Mouse (Mus musculus) hindbrain, embryonic 14.5 days (tissue): ENCODE data around the gene Rap1gap2. TPM values are rescaled to one million over a fixed set of nuclear protein-coding genes. Genes with fewer than 3 reads are reported as not detected.

ENCODE experiments used
- ATAC-seq: fragments of 200-750 bp; cut with Nextera tagmentation; 2 replicates; pipeline ENCODE4 v1.8.0; 2017; ENCODE audit warnings: moderate number of reproducible peaks, mild to moderate bottlenecking, moderate TSS enrichment, moderate library complexity; ENCODE audit not compliant: low FRiP score
- DNase-seq: peaks from one replicate; pipeline ENCODE4 v3.0.0-alpha.2; 2015; ENCODE audit warnings: low spot score
- H3K27ac ChIP-seq: fragments of 300-500 bp; sonication (generic); 2 replicates; pipeline ENCODE4 v1.5.1; 2014; ENCODE audit warnings: mild to moderate bottlenecking, moderate library complexity
- H3K27me3 ChIP-seq: fragments of 300-500 bp; sonication (generic); 2 replicates; pipeline ENCODE4 v1.6.1; 2014; ENCODE audit warnings: mild to moderate bottlenecking, low read length, mixed read lengths; ENCODE audit not compliant: control insufficient read depth, insufficient read depth
- H3K36me3 ChIP-seq: fragments of 300-500 bp; sonication (generic); replicated peaks from 2 replicates; pipeline ENCODE4 v1.6.1; 2014; ENCODE audit not compliant: control insufficient read depth, insufficient read depth
- H3K4me1 ChIP-seq: fragments of 300-500 bp; sonication (generic); replicated peaks from 2 replicates; pipeline ENCODE4 v1.6.1; 2014; ENCODE audit warnings: antibody characterized with exemption, low read length, mixed read lengths; ENCODE audit not compliant: control insufficient read depth, insufficient read depth
- H3K4me2 ChIP-seq: fragments of 300-500 bp; sonication (generic); replicated peaks from 2 replicates; pipeline ENCODE4 v1.6.1; 2014; ENCODE audit warnings: mild to moderate bottlenecking, moderate library complexity
- H3K4me3 ChIP-seq: fragments of 300-500 bp; sonication (generic); replicated peaks from 2 replicates; pipeline ENCODE4 v1.5.1; 2014; ENCODE audit warnings: mild to moderate bottlenecking, low read length
- H3K9ac ChIP-seq: fragments of 300-500 bp; sonication (generic); 2 replicates; pipeline ENCODE4 v1.6.1; 2014
- H3K9me3 ChIP-seq: fragments of 300-500 bp; sonication (generic); 2 replicates; pipeline ENCODE4 v1.6.1; 2016; ENCODE audit warnings: low read length; ENCODE audit not compliant: control insufficient read depth
- WGBS: fragments of 180-500 bp; shearing (Covaris S2); extraction: QIAGEN DNeasy Blood & Tissue Kit; methylation state at CpG from one replicate; pipeline ENCODE4 v1.1.7; 2014; 5-methylcytosine and 5-hydroxymethylcytosine counted together
- polyA plus RNA-seq: library from polyadenylated mRNA; unstranded; fragments of >200 nt; fragmentation: Nextera tagmentation; extraction: Ambion mirVana; gene quantifications from 2 replicates; pipeline ENCODE4 v1.2.1, GENCODE M21; 2014

The Rap1gap2 gene
- polyA plus RNA-seq, 1 experiment from 2014 or later: 11.2 TPM

DNA sequence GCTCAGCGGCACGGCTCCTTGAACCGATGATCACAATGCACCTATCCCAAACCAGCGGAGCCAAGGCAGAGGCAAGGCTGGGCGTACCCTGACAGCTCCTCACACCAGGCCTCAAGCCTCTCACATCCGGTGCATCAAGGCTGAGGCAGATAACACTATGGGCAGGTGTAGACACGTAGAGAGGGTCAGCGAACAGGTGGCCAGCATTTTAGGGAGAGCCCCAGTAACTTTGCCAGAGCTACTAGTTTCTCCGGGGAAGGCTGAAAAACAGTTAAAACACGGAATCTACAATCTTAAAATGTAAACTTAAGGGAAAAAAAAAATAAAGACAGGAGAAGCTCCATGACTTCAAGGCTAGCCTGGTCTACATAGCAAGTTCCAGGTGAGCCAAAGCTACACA, 98.1 kb downstream of the Rap1gap2 start:
- no peaks in the 10 kb centered on the region for H3K27me3 ChIP-seq
- ATAC-seq (no peak), DNase-seq (no peak)
- H3K27ac ChIP-seq: no peak overlapping the region
- no peaks in the 10 kb centered on the region for H3K4me1 ChIP-seq
- 92% methylated on average over 10 of the region's 10 CpGs for WGBS
- no peak overlapping the region for H3K9ac ChIP-seq
- H3K9me3 ChIP-seq: no peaks in the 10 kb centered on the region
- H3K4me3 ChIP-seq: no peak overlapping the region
- no peaks in the 10 kb centered on the region for H3K36me3 ChIP-seq
- no peak overlapping the region for H3K4me2 ChIP-seq

DNA sequence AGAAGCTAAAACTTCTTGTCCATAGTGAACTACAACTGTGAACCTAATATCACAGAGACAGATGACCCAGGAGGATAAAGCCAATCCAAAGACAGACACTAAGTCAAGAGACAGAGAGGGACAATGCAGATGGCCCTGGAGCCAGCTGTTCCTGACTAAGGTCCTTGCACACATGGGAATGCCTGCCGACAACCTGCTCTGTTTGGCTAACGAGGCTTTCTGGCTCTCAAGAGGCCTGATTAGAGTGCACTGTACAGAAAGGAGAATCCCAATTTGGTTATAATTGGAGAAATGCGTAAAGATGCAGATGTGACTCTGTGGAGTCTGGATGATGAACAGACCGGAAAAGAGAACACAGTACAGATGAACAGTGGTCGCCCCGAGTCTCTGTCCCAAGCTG, 104.4 kb downstream of the Rap1gap2 start:
- Histone ChIP-seq H3K4me2 (no peak overlapping the region), H3K4me3 (no peak overlapping the region), H3K9ac (no peak overlapping the region), H3K27ac (no peak overlapping the region), H3K9me3 (no peaks in the 10 kb centered on the region), H3K4me1 (no peaks in the 10 kb centered on the region), H3K36me3 (no peaks in the 10 kb centered on the region), H3K27me3 (no peaks in the 10 kb centered on the region)
- no peak for DNase-seq
- ATAC-seq: no peak
- 46% methylated on average over 6 of the region's 6 CpGs for WGBS

DNA sequence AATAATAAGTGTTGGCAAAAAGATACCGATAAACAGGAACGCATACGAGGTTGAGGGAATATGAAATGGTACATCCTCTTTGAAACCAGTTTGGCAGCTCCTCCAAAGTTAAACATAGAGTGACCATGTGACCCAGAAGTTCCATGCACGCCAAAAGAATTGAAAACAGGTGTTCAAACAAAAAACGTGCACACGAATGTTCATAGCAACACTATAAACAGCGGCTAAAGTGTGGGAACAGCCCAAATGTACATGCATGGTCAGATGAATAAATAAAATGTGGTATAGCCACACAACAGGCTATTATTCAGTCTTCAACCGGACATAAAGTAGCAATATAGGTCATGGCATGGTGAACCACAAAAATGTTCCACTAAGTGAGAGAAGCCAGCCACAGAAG, 108.2 kb downstream of the Rap1gap2 start:
- WGBS: 87% methylated on average over 8 of the region's 8 CpGs
- ATAC-seq (no peak), DNase-seq (no peak)
- no peak overlapping the region for H3K4me2 ChIP-seq
- H3K9ac ChIP-seq: no peak overlapping the region
- H3K9me3 ChIP-seq: no peaks in the 10 kb centered on the region
- no peak overlapping the region for H3K27ac ChIP-seq
- no peaks in the 10 kb centered on the region for H3K4me1 ChIP-seq
- no peaks in the 10 kb centered on the region for H3K27me3 ChIP-seq
- no peaks in the 10 kb centered on the region for H3K36me3 ChIP-seq
- H3K4me3 ChIP-seq: no peak overlapping the region

DNA sequence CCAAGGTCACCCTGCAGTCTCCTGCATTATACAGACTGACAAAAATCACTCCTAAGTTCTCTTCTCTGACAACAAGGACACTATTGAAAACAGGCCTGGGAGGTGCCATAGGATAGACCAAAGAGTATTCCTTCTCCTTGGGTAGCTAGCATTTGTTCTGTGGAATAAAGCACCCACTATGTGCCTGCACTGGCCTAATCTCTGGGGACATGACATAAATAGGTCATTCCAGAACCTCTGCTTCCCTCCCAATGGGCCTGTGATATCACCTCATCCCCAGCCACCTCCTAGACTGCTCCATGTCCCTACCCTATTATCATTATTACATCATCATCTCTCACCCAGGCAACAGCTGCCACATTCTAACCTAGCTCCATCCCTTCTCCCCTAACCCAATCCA, 108.7 kb downstream of the Rap1gap2 start:
- H3K36me3 ChIP-seq: no peaks in the 10 kb centered on the region
- H3K27me3 ChIP-seq: no peaks in the 10 kb centered on the region
- no peaks in the 10 kb centered on the region for H3K4me1 ChIP-seq
- H3K4me2 ChIP-seq: no peak overlapping the region
- no peak overlapping the region for H3K9ac ChIP-seq
- H3K4me3 ChIP-seq: no peak overlapping the region
- DNase-seq (no peak), ATAC-seq (no peak)
- no peaks in the 10 kb centered on the region for H3K9me3 ChIP-seq
- no peak overlapping the region for H3K27ac ChIP-seq

DNA sequence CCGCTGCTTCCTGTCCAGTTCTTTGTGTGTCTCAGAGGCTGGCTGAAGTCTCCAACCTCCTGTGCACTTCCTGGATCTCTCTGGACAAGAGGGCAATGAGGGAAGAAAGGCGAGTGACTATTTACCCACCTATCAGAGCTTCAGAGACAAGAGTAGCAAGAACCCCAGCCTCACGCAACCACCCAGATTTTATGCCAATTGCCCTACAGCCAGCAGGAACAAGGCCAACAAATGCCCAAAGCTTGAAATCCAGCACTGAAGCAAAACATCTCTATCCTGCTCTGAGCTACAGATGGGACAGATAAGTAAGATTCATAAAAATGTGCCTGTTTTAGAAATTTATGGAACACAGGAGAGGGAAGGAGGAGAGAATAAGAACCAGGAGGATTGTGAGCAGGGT, 109.7 kb downstream of the Rap1gap2 start:
- Histone ChIP-seq H3K27ac (no peak overlapping the region), H3K36me3 (no peaks in the 10 kb centered on the region), H3K9ac (no peak overlapping the region), H3K4me3 (no peak overlapping the region), H3K4me2 (no peak overlapping the region), H3K9me3 (no peaks in the 10 kb centered on the region), H3K4me1 (no peaks in the 10 kb centered on the region), H3K27me3 (no peaks in the 10 kb centered on the region)
- DNase-seq: no peak
- ATAC-seq: no peak
- WGBS: 77% methylated on average over 3 of the region's 3 CpGs

GRCm38 (mm10) chr11:74499521-74500099, 111.1 kb downstream of the Rap1gap2 start:
- Histone ChIP-seq H3K9me3 (no peaks in the 10 kb centered on the region), H3K9ac (no peak overlapping the region), H3K27ac (no peak overlapping the region), H3K27me3 (no peaks in the 10 kb centered on the region), H3K4me3 (no peak overlapping the region), H3K4me2 (no peak overlapping the region), H3K4me1 (no peaks in the 10 kb centered on the region), H3K36me3 (no peaks in the 10 kb centered on the region)
- ATAC-seq (no peak), DNase-seq (no peak)
- 63% methylated on average over 8 of the region's 8 CpGs for WGBS

DNA sequence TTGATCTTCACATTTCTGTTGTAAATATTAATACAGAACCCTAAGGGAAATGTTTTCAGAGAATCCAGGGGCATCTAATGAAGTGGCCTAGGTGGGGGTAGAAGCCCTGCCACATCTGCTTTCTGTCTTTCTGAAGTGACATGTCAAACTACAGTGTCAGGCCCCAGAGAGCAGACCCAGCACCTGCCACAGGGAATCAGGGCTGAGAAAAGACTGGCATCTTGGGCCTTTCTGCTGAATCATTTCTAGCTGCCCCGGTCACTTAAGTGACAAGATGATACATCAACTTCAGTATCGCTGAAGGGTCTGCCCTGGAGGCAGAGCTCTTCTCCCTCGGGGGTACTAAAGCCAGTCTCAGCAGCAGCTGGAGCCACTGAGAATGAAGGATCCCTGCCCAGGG, 111.7 kb downstream of the Rap1gap2 start:
- no peak overlapping the region for H3K4me3 ChIP-seq
- no peak for DNase-seq
- no peaks in the 10 kb centered on the region for H3K4me1 ChIP-seq
- no peaks in the 10 kb centered on the region for H3K36me3 ChIP-seq
- H3K27ac ChIP-seq: no peak overlapping the region
- H3K9me3 ChIP-seq: no peaks in the 10 kb centered on the region
- H3K4me2 ChIP-seq: no peak overlapping the region
- H3K27me3 ChIP-seq: no peaks in the 10 kb centered on the region
- 31% methylated on average over 3 of the region's 3 CpGs for WGBS
- H3K9ac ChIP-seq: no peak overlapping the region
- no peak for ATAC-seq

GRCm38 (mm10) chr11:74496581-74496980, 114.1 kb downstream of the Rap1gap2 start:
- Histone ChIP-seq H3K4me2 (no peak overlapping the region), H3K36me3 (no peaks in the 10 kb centered on the region), H3K27ac (no peak overlapping the region), H3K9ac (no peak overlapping the region), H3K4me1 (no peaks in the 10 kb centered on the region), H3K4me3 (no peak overlapping the region), H3K27me3 (no peaks in the 10 kb centered on the region), H3K9me3 (no peaks in the 10 kb centered on the region)
- WGBS: 93% methylated on average over 3 of the region's 3 CpGs
- DNase-seq (no peak), ATAC-seq (no peak)

DNA sequence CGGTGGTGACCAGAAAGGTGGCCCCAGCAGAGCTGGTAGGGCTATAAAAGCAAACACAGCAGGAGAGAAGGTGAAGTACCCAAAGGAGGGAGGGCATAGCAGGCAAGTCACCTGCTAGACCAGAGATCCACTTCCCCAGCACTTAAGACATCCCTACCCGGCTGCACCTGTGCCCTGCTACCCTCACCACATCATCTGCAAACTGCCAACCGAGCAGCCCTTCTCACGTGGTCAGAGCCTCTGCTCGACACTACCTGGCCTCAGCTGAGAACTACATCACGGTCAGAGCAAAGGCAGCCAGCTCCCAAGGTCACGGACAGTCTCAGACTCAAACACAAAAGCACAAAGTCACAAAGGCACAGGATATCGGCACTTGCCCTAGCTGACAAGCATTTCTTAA, 116.8 kb downstream of the Rap1gap2 start:
- H3K4me1 ChIP-seq: no peaks in the 10 kb centered on the region
- no peak overlapping the region for H3K4me2 ChIP-seq
- no peak for ATAC-seq
- H3K9ac ChIP-seq: no peak overlapping the region
- no peak overlapping the region for H3K27ac ChIP-seq
- H3K9me3 ChIP-seq: no peaks in the 10 kb centered on the region
- no peaks in the 10 kb centered on the region for H3K36me3 ChIP-seq
- no peak overlapping the region for H3K4me3 ChIP-seq
- no peak for DNase-seq
- no peaks in the 10 kb centered on the region for H3K27me3 ChIP-seq
- 77% methylated on average over 8 of the region's 8 CpGs for WGBS

DNA sequence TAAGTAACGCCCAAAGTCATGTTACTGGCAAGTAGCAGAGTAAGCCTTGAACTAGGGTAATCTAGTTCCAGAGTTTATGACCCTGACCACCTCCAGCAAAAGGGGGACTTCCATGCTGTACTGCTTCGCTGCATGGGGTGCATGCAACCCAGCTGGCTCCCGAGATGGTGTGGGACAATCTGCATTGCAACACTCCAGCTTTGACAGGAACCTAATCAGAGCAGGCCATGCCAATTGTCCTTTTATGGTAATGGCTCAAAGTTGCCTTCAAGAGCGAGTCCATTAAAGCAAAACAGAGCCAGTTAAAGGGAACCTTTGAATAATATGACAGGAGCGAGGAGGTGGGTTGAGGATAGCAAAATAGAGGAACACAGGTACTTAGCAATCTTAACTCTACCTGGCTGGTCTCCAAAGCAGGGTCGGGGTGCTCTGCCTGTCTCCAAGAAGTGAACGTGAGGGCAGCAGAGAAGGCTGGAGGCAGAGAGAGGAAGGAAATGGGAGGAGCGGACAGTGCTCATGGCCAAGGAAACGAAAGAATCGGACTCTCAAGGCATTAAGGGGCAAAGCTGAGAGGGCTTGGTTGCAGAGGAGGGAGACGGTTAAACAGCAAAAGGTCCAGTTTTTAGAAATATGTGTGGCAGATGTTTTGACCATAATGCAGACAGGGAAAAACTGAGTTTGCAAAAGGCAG, 117.4 kb downstream of the Rap1gap2 start:
- 86% methylated on average over 11 of the region's 11 CpGs for WGBS
- H3K9me3 ChIP-seq: no peaks in the 10 kb centered on the region
- DNase-seq: no peak

More for the DNA sequence above, 117.4 kb downstream of the Rap1gap2 start:
- H3K9ac ChIP-seq: no peak overlapping the region
- H3K27ac ChIP-seq: no peak overlapping the region
- H3K36me3 ChIP-seq: no peaks in the 10 kb centered on the region
- no peaks in the 10 kb centered on the region; the same call in 1 of the 2 replicates for H3K4me1 ChIP-seq
- no peaks in the 10 kb centered on the region for H3K27me3 ChIP-seq
- ATAC-seq: no peak
- no peak overlapping the region for H3K4me2 ChIP-seq
- H3K4me3 ChIP-seq: no peak overlapping the region
